Mouse (Mus musculus): ENCODE measurements at regions not wholly inside any gene's neighbourhood (a gene's known extent, or its start where the extent isn't known, plus 50 kb on each side); places are given as distances from the start of the nearest gene placed in this dataset.

DNA sequence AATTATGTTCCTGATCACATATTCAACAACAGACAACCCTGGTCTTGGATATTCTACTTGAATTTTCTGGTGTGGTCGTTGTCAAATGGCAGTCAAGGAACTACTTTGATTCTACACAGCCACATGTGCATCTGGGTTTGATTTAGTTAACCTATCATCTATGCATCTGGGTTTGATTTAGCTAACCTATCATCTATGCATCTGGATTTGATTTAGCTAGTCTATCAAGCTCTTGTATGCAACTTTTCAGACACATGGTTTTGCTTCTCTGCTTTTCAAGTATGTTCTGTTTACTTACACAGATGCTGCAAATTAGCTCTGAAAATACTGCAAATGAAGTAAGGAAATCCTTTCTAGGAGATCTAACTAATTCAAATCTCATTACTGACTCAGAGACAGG, 117.4 kb upstream of the Otud4 start:
- no peak for DNase-seq (ENCODE audit: extremely low spot score in 1 of 2, low spot score in 1 of 2)

- DNase-seq (ENCODE audit: extremely low spot score in 1 of 2, low spot score in 1 of 2), result no peak
These were observed 119.6 kb upstream of the Smad1 start for GRCm38 (mm10) chr8:79518966-79519365.

DNA sequence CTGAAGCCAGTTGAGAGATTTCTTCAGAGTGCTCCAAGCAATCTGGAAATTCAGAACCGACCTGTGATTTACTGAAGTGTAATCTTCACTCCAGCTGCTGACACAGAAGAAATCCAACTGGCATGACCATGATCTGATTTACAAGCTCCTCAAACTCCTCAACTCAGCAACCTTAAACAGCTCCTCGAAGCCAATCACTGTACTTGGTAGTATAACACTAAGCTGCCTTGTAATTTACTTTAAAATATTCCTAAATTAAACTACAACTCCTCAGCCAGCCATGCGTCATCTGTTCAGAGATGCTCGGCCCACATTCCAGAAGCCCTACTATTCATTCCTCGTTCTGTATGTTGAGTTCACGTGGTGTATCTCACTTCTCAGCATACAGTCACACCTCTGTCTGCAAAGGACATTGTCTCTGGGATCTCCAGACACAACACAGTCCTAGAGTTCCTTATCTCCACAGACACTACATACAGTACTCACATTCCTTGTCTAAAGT, 116.0 kb upstream of the Smad1 start:
- peak; percentile 3 to 25 for DNase-seq (ENCODE audit: extremely low spot score in 1 of 2, low spot score in 1 of 2)

DNA sequence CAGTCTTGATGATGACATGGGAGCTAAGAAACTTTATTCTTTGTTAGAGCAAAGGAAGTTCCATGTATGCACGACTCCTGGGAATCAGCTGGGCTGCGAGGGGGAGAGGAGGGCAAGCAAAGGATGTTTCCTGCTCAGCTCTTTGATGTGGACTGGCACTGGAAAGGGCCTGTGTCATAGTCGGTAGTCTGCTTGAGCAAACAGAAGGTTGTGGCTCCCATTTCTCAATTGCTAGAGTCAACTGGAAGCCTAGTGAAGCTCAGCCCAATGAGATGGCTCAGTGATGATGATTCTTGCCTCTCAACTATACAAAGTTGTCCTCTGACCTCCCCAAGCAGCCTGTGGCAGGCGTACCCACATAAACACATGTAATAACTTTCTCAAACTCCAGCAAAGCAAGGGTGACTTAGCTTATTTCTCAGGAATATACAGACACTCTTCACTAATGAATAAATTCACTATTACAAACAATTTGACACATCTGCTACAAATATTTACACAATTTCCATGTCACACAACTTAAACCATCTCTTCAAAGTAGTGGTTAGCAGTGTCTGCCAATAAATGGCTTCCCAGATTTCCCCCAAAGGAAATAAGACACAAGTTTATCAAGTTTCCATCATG, 115.4 kb upstream of the Smad1 start:
- DNase-seq (ENCODE audit: extremely low spot score in 1 of 2, low spot score in 1 of 2), result no peak

DNA sequence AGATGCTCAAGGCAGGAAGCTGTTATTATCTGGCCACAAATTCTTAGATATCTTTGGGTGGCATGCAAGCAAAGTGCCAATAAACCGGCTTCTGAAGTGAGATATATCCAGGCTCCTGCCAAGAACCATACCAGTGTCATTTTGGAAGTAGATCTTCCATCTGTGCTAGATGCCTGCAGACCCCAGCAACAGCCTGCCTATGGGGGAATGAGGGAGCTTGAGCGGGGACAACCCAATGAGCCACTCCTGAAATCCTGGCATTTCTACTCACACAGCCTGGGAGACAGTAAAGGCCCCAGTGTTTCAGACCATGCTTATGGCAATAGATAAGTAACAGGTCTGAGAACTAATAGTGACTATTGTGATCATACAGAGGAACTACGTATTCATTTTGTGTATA, 109.3 kb upstream of the Smad1 start:
- no peak for DNase-seq (ENCODE audit: extremely low spot score in 1 of 2, low spot score in 1 of 2)

DNA sequence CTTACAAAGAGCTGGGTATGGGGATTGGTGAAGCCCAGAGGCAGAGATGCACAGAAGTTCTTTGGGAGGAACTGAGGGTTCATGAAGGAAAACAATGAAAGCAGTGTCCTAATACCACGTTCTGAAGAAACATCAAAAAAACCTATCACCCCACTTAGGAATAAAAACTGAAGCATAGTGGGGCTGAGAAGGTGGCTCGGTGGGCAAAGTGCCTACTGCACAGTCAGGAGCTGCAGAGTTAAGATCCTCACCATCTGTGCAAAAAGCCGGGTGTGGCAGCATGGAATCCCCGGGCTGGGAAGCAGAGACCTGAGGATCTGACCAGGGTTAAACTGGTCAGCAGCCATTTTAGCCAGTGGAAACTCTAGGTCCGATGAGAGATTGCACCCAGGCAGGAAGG, 106.1 kb upstream of the Smad1 start:
- DNase-seq (ENCODE audit: extremely low spot score in 1 of 2, low spot score in 1 of 2), result no peak

DNA sequence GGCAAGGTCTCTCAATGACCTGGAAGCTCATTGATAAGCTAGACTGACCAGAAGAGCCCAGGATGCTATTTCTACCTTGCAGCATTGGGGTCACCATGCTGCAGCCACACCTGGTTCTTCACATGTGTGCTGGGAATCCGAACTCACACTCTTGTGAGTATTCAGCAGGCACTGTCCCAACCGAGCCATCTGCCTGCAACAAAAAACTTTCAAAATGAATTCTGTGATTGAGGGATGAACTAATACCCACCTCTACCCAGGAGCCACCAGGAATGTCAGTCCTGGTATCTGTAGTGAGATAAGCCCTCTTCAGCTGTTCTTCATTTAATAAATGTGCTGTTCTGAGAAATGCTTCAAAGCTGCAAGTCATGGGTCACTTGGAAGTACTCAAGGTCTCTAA, 104.6 kb upstream of the Smad1 start:
- no peak for DNase-seq (ENCODE audit: extremely low spot score in 1 of 2, low spot score in 1 of 2)

- DNase-seq (ENCODE audit: extremely low spot score in 1 of 2, low spot score in 1 of 2), result no peak
These were observed 102.7 kb upstream of the Smad1 start for GRCm38 (mm10) chr8:79502062-79502461.

GRCm38 (mm10) chr8:79501238-79501637, 101.9 kb upstream of the Smad1 start:
- no peak for DNase-seq (ENCODE audit: extremely low spot score in 1 of 2, low spot score in 1 of 2)

- no peak for DNase-seq (ENCODE audit: extremely low spot score in 1 of 2, low spot score in 1 of 2)
These were observed 99.9 kb upstream of the Smad1 start for GRCm38 (mm10) chr8:79499258-79499657.

GRCm38 (mm10) chr8:79498611-79499010, 99.3 kb upstream of the Smad1 start:
- no peak for DNase-seq (ENCODE audit: extremely low spot score in 1 of 2, low spot score in 1 of 2)

DNA sequence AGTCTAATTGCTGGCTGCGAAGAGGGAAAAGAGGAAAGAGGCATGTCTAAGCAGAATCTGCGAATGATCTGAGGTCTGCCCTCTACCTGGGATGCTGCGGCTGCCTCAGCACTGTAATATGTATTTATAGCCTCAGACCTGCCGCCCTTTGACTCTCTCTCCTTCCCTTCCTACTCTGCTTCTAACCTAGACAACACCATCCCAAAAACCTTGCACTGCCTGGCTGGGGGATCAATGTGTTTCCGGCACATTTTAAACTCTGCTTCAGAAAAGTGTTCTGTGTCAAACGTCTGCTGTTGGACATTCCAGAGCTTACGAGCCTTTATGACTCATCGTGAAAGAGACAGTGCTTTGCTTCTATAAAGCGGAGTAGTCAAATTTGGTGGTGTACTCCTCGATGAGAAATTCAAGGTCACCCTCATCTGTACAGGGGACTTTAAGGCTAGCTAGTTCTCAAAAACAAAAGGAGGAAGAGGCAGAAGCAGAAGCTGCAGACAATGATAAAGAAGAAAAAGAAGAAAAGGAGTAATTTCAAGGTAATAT, 91.9 kb upstream of the Smad1 start:
- DNase-seq (ENCODE audit: extremely low spot score in 1 of 2, low spot score in 1 of 2), result peak in 1 of 2 experiments; percentile 5

DNA sequence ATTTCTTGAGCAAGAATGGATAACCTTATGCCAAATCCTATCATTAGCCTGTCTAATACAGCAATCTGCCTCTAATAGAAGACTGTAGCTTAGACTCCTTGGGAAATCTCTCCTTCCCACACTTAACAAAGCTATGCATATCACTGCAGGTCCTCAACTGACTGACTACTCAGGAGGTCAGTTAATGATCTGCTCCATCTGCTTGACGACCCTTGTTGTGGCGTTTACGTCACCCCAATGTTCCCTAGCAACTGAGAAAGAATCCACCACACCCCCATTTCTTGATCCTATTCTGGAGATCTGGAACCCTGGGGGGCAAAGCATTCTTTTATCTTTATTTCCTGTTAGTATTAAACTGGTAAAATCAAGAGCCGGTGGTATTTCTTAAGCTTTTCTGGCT, 91.4 kb upstream of the Smad1 start:
- no peak for DNase-seq (ENCODE audit: extremely low spot score in 1 of 2, low spot score in 1 of 2)

DNA sequence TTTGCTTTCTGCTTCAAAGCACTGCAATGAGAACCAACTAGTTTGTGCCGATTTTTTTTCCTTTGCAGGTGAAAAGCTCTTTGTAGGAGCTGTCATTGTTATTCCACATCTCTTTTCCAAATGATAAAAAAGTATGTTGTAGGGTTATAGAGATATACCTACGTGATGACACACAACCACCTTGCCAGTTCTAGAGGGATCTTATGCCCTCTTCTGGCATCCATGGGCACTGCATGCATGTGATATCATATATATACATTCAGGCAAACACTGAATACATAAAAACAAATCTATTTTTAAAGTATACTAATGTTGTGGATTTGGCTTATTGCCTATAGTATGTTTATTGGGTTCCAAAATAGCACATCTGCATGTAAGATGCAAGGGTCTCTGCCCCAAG, 89.5 kb upstream of the Smad1 start:
- peak in 1 of 2 experiments; percentile 37 for DNase-seq (ENCODE audit: extremely low spot score in 1 of 2, low spot score in 1 of 2)

DNA sequence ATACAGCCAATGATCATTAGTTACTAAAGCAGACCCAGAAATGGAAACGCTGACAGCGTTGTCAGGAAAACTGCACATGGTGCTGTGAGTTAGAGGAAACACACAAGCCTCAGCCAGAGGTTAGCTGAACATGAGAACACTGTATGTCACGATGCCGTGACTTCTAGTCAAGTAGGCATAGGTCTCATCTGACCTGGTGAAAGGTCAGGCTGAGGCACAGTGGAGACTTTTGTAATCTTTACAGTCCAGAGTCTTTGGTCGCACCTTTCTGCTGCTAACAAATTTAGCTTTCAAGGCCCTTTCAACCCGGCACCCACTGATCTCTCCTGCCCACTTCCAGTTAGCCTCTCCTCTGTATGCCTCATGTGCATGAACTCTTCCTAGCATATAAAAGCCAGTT, 88.3 kb upstream of the Smad1 start:
- no peak for DNase-seq (ENCODE audit: extremely low spot score in 1 of 2, low spot score in 1 of 2)

- no peak for DNase-seq (ENCODE audit: extremely low spot score in 1 of 2, low spot score in 1 of 2)
These were observed 80.0 kb upstream of the Smad1 start for GRCm38 (mm10) chr8:79479326-79479725.

- DNase-seq (ENCODE audit: extremely low spot score in 1 of 2, low spot score in 1 of 2), result no peak
These were observed 76.7 kb upstream of the Smad1 start for GRCm38 (mm10) chr8:79476012-79476411.

- DNase-seq (ENCODE audit: extremely low spot score in 1 of 2, low spot score in 1 of 2), result no peak
These were observed 75.4 kb upstream of the Smad1 start for GRCm38 (mm10) chr8:79474679-79475078.

GRCm38 (mm10) chr8:79452101-79452500, 52.8 kb upstream of the Smad1 start:
- DNase-seq (ENCODE audit: extremely low spot score in 1 of 2, low spot score in 1 of 2), result no peak

- DNase-seq (ENCODE audit: extremely low spot score in 1 of 2, low spot score in 1 of 2), result no peak
These were observed 50.1 kb upstream of the Smad1 start for GRCm38 (mm10) chr8:79449453-79449852.

Measured in frontal cortex, adult 2 months (tissue).